ENCODE assay signal across 8 mouse cellular contexts in the genomic region with DNA sequence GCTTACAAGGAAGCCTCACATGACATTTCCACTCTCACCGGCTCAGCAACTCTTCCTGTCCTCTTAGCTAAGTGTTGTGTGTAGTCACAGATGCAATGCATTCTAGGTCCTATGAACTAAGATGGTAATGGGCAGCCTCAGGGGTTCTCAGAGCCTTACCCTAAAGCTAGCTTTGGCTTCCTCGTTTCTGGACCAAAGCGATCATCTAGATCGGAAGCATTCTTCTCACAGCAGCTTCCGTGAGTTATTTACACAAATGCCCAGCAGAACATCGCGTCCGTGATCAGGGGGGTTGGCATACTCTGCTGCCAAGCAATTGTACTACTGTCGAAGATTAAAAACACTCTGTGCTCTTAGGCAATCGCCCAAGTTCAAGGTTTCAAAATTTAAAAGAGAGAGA. TPM values are rescaled to one million over a fixed set of nuclear protein-coding genes. Genes with fewer than 3 reads are reported as not detected.
DNase-seq lines count a peak whose midpoint lies in the region; ATAC-seq lines count a peak whose summit lies in the region.

No protein-coding gene starts in this region.

- ATAC-seq in embryonic facial prominence, embryonic 12.5 days (ENCODE audit: insufficient number of reproducible peaks, insufficient read depth, low FRiP score, low TSS enrichment): no peak
- ATAC-seq in limb, embryonic 13.5 days (ENCODE audit: low FRiP score, low read depth): no peak
- no peak for ATAC-seq in midbrain, embryonic 16.5 days

- no peaks in the 10 kb centered on the region for H3K27me3 ChIP-seq in embryonic facial prominence, embryonic 12.5 days
- no peaks in the 10 kb centered on the region for H3K27me3 ChIP-seq in limb, embryonic 13.5 days
- no peaks in the 10 kb centered on the region for H3K27me3 ChIP-seq in midbrain, embryonic 16.5 days (ENCODE audit: control insufficient read depth, insufficient read depth, low read depth, low read length)

- intact Hi-C loops in heart, postnatal 25 days (cut with DNase I): no loop called here

- H3K4me2 ChIP-seq in embryonic facial prominence, embryonic 12.5 days (replicated peaks): peak overlapping the region; percentile 82
- H3K4me2 ChIP-seq in limb, embryonic 13.5 days (replicated peaks): peak overlapping the region; percentile 83
- H3K4me2 ChIP-seq in midbrain, embryonic 16.5 days (ENCODE audit: low read length): peak overlapping the region; percentile 96

- WGBS in embryonic facial prominence, embryonic 12.5 days: 26% methylated on average over 10 of the region's 10 CpGs
- WGBS in limb, embryonic 13.5 days: 28% methylated on average over 10 of the region's 10 CpGs
- WGBS in midbrain, embryonic 16.5 days: 20% methylated on average over 10 of the region's 10 CpGs

- peak overlapping the region; percentile 53 for H3K9ac ChIP-seq in embryonic facial prominence, embryonic 12.5 days
- peak overlapping the region; percentile 35; the same call in 1 of the 2 replicates for H3K9ac ChIP-seq in limb, embryonic 13.5 days
- 0 out of 2 replicates have a peak overlapping the region, but pooled peaks have one; percentile 73 for H3K9ac ChIP-seq in midbrain, embryonic 16.5 days (ENCODE audit: low read depth, low read length)

- no peaks in the 10 kb centered on the region for H3K36me3 ChIP-seq in embryonic facial prominence, embryonic 12.5 days
- no peaks in the 10 kb centered on the region for H3K36me3 ChIP-seq in limb, embryonic 13.5 days
- no peaks in the 10 kb centered on the region for H3K36me3 ChIP-seq in midbrain, embryonic 16.5 days (ENCODE audit: control insufficient read depth, insufficient read depth, low read length)

- H3K9me3 ChIP-seq in embryonic facial prominence, embryonic 12.5 days: no peaks in the 10 kb centered on the region
- H3K9me3 ChIP-seq in limb, embryonic 13.5 days: no peaks in the 10 kb centered on the region
- H3K9me3 ChIP-seq in midbrain, embryonic 16.5 days (replicated peaks; ENCODE audit: control insufficient read depth, low read length, poor library complexity, severe bottlenecking): no peaks in the 10 kb centered on the region

- H3K4me3 ChIP-seq in embryonic facial prominence, embryonic 12.5 days: peak overlapping the region; percentile 49
- peak overlapping the region; percentile 53 for H3K4me3 ChIP-seq in limb, embryonic 13.5 days
- H3K4me3 ChIP-seq in midbrain, embryonic 16.5 days (ENCODE audit: low read depth, low read length): peak overlapping the region; percentile 60

- no peak overlapping the region for H3K27ac ChIP-seq in embryonic facial prominence, embryonic 12.5 days
- no peak overlapping the region for H3K27ac ChIP-seq in limb, embryonic 13.5 days
- no peak overlapping the region for H3K27ac ChIP-seq in midbrain, embryonic 16.5 days (ENCODE audit: low read length)

- peak; percentile 95 for DNase-seq in heart, adult 11 months
- DNase-seq in heart, adult 8-10 months (ENCODE audit: low spot score): no peak
- peak; percentile 51 for DNase-seq in heart, postnatal 25 days (ENCODE audit: low spot score)
- DNase-seq in layer of hippocampus, postnatal 14 days (ENCODE audit: low spot score in 2 of 2): no peak
- no peak for DNase-seq in right cerebral cortex, postnatal 14 days

- H3K4me1 ChIP-seq in embryonic facial prominence, embryonic 12.5 days: no peaks in the 10 kb centered on the region; the same call in 1 of the 2 replicates
- 0 out of 2 replicates have a peak, but pooled peaks cover 5% of the 10 kb centered on the region for H3K4me1 ChIP-seq in limb, embryonic 13.5 days
- peaks cover 5% of the 10 kb centered on the region for H3K4me1 ChIP-seq in midbrain, embryonic 16.5 days (ENCODE audit: control insufficient read depth, insufficient read depth, low read length)

RNA-seq across cellular contexts. Expression of gene Pfkfb3, which starts 19.1 kb away (rescaled TPM):
- total RNA-seq in heart, adult 8-10 months (2022): 10 to 100 TPM in 2 of 4 experiments, 1 to 10 TPM in 2; 5.5 to 14.7 (median 9.7) TPM
- 14.2 and 16.2 TPM in 2 replicates for polyA plus RNA-seq in embryonic facial prominence, embryonic 12.5 days (2016; fragmentation: Nextera tagmentation; extraction: Ambion mirVana)
- total RNA-seq in heart, postnatal 25 days (2021): 10 to 100 TPM in 1 of 2 experiments, 1 to 10 TPM in 1; 7.8 to 10.4 TPM
- 16.5 and 17.8 TPM in 2 replicates for polyA plus RNA-seq in limb, embryonic 13.5 days (2015; fragmentation: Nextera tagmentation; extraction: Ambion mirVana)
- 34.2 and 35.4 TPM in 2 replicates for polyA plus RNA-seq in midbrain, embryonic 16.5 days (2015; fragmentation: Nextera tagmentation; extraction: Ambion mirVana)
- total RNA-seq in layer of hippocampus, postnatal 14 days (2021): 10 to 100 TPM; 36.4 to 40.5 TPM

Comparison
In these comparisons a context has a peak if more than half of its experiments do, and no peak if none do; other contexts are left out.
1. DNase-seq: peak in heart, adult 11 months (single experiment) and heart, postnatal 25 days (single experiment); none in heart, adult 8-10 months (single experiment), layer of hippocampus, postnatal 14 days (0 of 2) and right cerebral cortex, postnatal 14 days (single experiment).
2. Peak in every context shown above with its lines, with median percentiles within 50 percentile points of each other: H3K4me2 ChIP-seq, H3K4me3 ChIP-seq and H3K9ac ChIP-seq.